Mouse (Mus musculus): ENCODE measurements around the gene Rnft2. TPM values are rescaled to one million over a fixed set of nuclear protein-coding genes. Genes with fewer than 3 reads are reported as not detected.

Gene Rnft2
- polyA plus RNA-seq, 1 experiment: 2.1 TPM

- Histone ChIP-seq H3K4me2 (ENCODE audit: low read depth) (no peak overlapping the region), H3K36me3 (ENCODE audit: control insufficient read depth, insufficient read depth) (peaks cover 5% of the 10 kb centered on the region), H3K27me3 (ENCODE audit: control insufficient read depth, insufficient read depth, insufficient read length) (no peaks in the 10 kb centered on the region), H3K4me3 (no peak overlapping the region), H3ac (ENCODE audit: control insufficient read depth, insufficient read length) (no peak overlapping the region), H3K79me2 (ENCODE audit: control insufficient read depth, insufficient read depth) (no peaks in the 10 kb centered on the region)
- TF ChIP-seq TCF3 (IDR thresholded peaks at IDR 0.05; ENCODE audit: insufficient read length, low read depth): no peak
- no peak for TF ChIP-seq USF1 (IDR thresholded peaks at IDR 0.05; ENCODE audit: low read depth)
- no peak for TF ChIP-seq TCF12 (IDR thresholded peaks at IDR 0.05; ENCODE audit: insufficient read depth, poor library complexity, severe bottlenecking)
- TF ChIP-seq CEBPB (IDR thresholded peaks at IDR 0.05; ENCODE audit: insufficient read depth, poor library complexity, severe bottlenecking): no peak
- TF ChIP-seq SRF (IDR thresholded peaks at IDR 0.05; ENCODE audit: control insufficient read depth, insufficient read length, low read depth): no peak
These were observed 16.3 kb upstream of the Rnft2 start for GRCm38 (mm10) chr5:118261181-118261580.

- Histone ChIP-seq H3K4me3 (no peak overlapping the region), H3K4me2 (ENCODE audit: low read depth) (no peak overlapping the region), H3ac (ENCODE audit: control insufficient read depth, insufficient read length) (no peak overlapping the region), H3K27me3 (ENCODE audit: control insufficient read depth, insufficient read depth, insufficient read length) (no peaks in the 10 kb centered on the region), H3K36me3 (ENCODE audit: control insufficient read depth, insufficient read depth) (peaks cover 5% of the 10 kb centered on the region), H3K79me2 (ENCODE audit: control insufficient read depth, insufficient read depth) (no peaks in the 10 kb centered on the region)
- no peak for TF ChIP-seq POLR2A (IDR thresholded peaks at IDR 0.05; ENCODE audit: insufficient read length, low read depth)
- no peak for TF ChIP-seq MAX (IDR thresholded peaks at IDR 0.05; ENCODE audit: low read depth)
- TF ChIP-seq USF1 (IDR thresholded peaks at IDR 0.05; ENCODE audit: low read depth): no peak
- TF ChIP-seq TCF3 (IDR thresholded peaks at IDR 0.05; ENCODE audit: insufficient read length, low read depth): no peak
- TF ChIP-seq E2F4 (IDR thresholded peaks at IDR 0.05; ENCODE audit: insufficient read depth): no peak
- TF ChIP-seq MYOG (IDR thresholded peaks at IDR 0.05; ENCODE audit: control insufficient read depth in 1 of 3, insufficient read depth in 1 of 3, insufficient read length in 2 of 3, low read depth in 2 of 3): no peak
- no peak for TF ChIP-seq REST (IDR thresholded peaks at IDR 0.05; ENCODE audit: insufficient read depth, insufficient read length)
- no peak for TF ChIP-seq MYOD1 (IDR thresholded peaks at IDR 0.05; ENCODE audit: control insufficient read depth in 1 of 3, insufficient read length in 2 of 3, low read depth in 2 of 3)
- no peak for TF ChIP-seq TCF12 (IDR thresholded peaks at IDR 0.05; ENCODE audit: insufficient read depth, poor library complexity, severe bottlenecking)
These were observed 15.7 kb upstream of the Rnft2 start for GRCm38 (mm10) chr5:118260642-118261041.

GRCm38 (mm10) chr5:118260055-118260454, 15.1 kb upstream of the Rnft2 start:
- H3K27me3 ChIP-seq (ENCODE audit: control insufficient read depth, insufficient read depth, insufficient read length): no peaks in the 10 kb centered on the region
- peaks cover 5% of the 10 kb centered on the region for H3K36me3 ChIP-seq (ENCODE audit: control insufficient read depth, insufficient read depth)
- no peak overlapping the region for H3K4me3 ChIP-seq
- TF ChIP-seq TCF12 (IDR thresholded peaks at IDR 0.05; ENCODE audit: insufficient read depth, poor library complexity, severe bottlenecking) (no peak), MYOG (IDR thresholded peaks at IDR 0.05; ENCODE audit: control insufficient read depth in 1 of 3, insufficient read depth in 1 of 3, insufficient read length in 2 of 3, low read depth in 2 of 3) (no peak), USF1 (IDR thresholded peaks at IDR 0.05; ENCODE audit: low read depth) (no peak)
- H3K79me2 ChIP-seq (ENCODE audit: control insufficient read depth, insufficient read depth): no peaks in the 10 kb centered on the region
- H3ac ChIP-seq (ENCODE audit: control insufficient read depth, insufficient read length): no peak overlapping the region
- H3K4me2 ChIP-seq (ENCODE audit: low read depth): no peak overlapping the region

DNA sequence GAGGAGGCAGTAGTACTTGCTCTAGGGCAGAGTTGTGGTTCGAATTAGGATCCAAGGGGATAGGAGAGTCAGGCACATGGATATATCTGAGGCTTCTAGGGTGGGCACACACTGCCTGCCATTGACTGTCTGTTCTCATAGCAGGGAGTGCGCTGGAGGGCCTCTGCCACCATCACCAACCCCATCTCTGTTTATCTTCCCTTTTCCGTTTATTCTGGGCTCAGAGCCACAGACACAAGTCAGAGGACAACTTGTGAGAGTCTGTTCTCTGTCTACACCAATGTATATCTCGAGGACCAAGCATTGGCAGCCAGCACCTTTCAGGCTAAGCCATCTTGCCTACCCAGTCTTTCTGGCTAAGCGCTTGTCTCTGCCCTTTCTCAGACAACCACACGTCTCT, 14.7 kb upstream of the Rnft2 start:
- Histone ChIP-seq H3K4me2 (ENCODE audit: low read depth) (no peak overlapping the region), H3K4me3 (no peak overlapping the region), H3K36me3 (ENCODE audit: control insufficient read depth, insufficient read depth) (peaks cover 5% of the 10 kb centered on the region), H3K79me2 (ENCODE audit: control insufficient read depth, insufficient read depth) (no peaks in the 10 kb centered on the region), H3K27me3 (ENCODE audit: control insufficient read depth, insufficient read depth, insufficient read length) (no peaks in the 10 kb centered on the region), H3ac (ENCODE audit: control insufficient read depth, insufficient read length) (no peak overlapping the region)
- TF ChIP-seq MYOG (IDR thresholded peaks at IDR 0.05; ENCODE audit: control insufficient read depth in 1 of 3, insufficient read depth in 1 of 3, insufficient read length in 2 of 3, low read depth in 2 of 3) (no peak), TCF12 (IDR thresholded peaks at IDR 0.05; ENCODE audit: insufficient read depth, poor library complexity, severe bottlenecking) (no peak), E2F4 (IDR thresholded peaks at IDR 0.05; ENCODE audit: insufficient read depth) (no peak), TCF3 (IDR thresholded peaks at IDR 0.05; ENCODE audit: insufficient read length, low read depth) (no peak), REST (IDR thresholded peaks at IDR 0.05; ENCODE audit: insufficient read depth, insufficient read length) (no peak), USF1 (IDR thresholded peaks at IDR 0.05; ENCODE audit: low read depth) (no peak), CEBPB (IDR thresholded peaks at IDR 0.05; ENCODE audit: insufficient read depth, poor library complexity, severe bottlenecking) (no peak), SRF (IDR thresholded peaks at IDR 0.05; ENCODE audit: control insufficient read depth, insufficient read length, low read depth) (no peak), MYOD1 (IDR thresholded peaks at IDR 0.05; ENCODE audit: control insufficient read depth in 1 of 3, insufficient read length in 2 of 3, low read depth in 2 of 3) (no peak)

DNA sequence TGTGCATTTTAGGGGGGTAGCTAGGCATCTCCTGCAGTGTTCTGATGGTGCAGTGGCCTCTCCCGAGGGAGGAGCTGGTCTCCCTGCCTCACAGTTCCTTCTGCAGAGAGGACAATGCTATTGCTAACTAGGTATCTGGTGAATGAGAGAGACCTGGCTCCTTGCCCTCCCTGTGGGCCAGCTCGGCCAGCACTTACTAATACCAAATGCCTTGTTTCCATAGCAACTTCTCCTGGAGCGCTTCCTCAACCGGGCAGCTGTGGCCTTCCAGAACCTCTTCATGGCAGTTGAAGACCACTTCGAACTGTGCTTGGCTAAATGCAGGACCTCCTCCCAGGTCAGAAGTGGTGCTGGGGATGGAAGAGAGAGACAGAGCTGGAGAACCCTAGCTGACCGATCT, 14.2 kb upstream of the Rnft2 start:
- Histone ChIP-seq H3K4me2 (ENCODE audit: low read depth) (no peak overlapping the region), H3K27me3 (ENCODE audit: control insufficient read depth, insufficient read depth, insufficient read length) (no peaks in the 10 kb centered on the region), H3K79me2 (ENCODE audit: control insufficient read depth, insufficient read depth) (no peaks in the 10 kb centered on the region), H3ac (ENCODE audit: control insufficient read depth, insufficient read length) (no peak overlapping the region), H3K4me3 (no peak overlapping the region), H3K36me3 (ENCODE audit: control insufficient read depth, insufficient read depth) (peaks cover 5% of the 10 kb centered on the region)
- TF ChIP-seq TCF12 (IDR thresholded peaks at IDR 0.05; ENCODE audit: insufficient read depth, poor library complexity, severe bottlenecking): no peak
- TF ChIP-seq USF1 (IDR thresholded peaks at IDR 0.05; ENCODE audit: low read depth): no peak
- no peak for TF ChIP-seq SRF (IDR thresholded peaks at IDR 0.05; ENCODE audit: control insufficient read depth, insufficient read length, low read depth)
- TF ChIP-seq E2F4 (IDR thresholded peaks at IDR 0.05; ENCODE audit: insufficient read depth): no peak
- TF ChIP-seq REST (IDR thresholded peaks at IDR 0.05; ENCODE audit: insufficient read depth, insufficient read length): no peak
- TF ChIP-seq MYOG (IDR thresholded peaks at IDR 0.05; ENCODE audit: control insufficient read depth in 1 of 3, insufficient read depth in 1 of 3, insufficient read length in 2 of 3, low read depth in 2 of 3): no peak
- no peak for TF ChIP-seq MYOD1 (IDR thresholded peaks at IDR 0.05; ENCODE audit: control insufficient read depth in 1 of 3, insufficient read length in 2 of 3, low read depth in 2 of 3)
- no peak for TF ChIP-seq POLR2AphosphoS2 (IDR thresholded peaks at IDR 0.05; ENCODE audit: insufficient read length, low read depth)
- TF ChIP-seq TCF3 (IDR thresholded peaks at IDR 0.05; ENCODE audit: insufficient read length, low read depth): no peak
- no peak for TF ChIP-seq MAX (IDR thresholded peaks at IDR 0.05; ENCODE audit: low read depth)
- no peak for TF ChIP-seq CEBPB (IDR thresholded peaks at IDR 0.05; ENCODE audit: insufficient read depth, poor library complexity, severe bottlenecking)
- TF ChIP-seq POLR2A (IDR thresholded peaks at IDR 0.05; ENCODE audit: insufficient read length, low read depth): no peak
